Comparison of ENCODE assay signal across 9 mouse cellular contexts in the genomic region with DNA sequence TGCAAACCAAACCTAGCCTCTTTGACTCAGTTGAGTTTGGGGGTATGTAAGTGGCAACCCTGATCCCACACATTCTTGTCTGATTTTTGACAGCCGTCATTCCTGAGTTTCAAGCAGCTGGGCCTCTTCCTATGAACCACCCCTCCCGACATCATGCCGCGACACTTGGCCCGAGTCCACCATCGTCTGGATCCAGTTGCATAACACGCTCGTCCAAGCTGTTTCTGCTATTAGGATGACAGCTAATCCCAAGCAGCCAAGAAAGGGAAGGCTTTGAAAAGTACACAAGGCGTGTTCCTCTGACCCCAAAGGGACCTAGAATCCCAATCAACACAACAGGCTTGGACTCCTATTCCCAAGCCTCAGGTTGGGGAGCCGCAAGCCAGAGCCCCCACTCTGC. TPM values are rescaled to one million over a fixed set of nuclear protein-coding genes. Genes with fewer than 3 reads are reported as not detected.
DNase-seq lines count a peak whose midpoint lies in the region; ATAC-seq and TF ChIP-seq lines count a peak whose summit lies in the region.
"Had no signal": no experiment of that assay in that cellular context is flagged by ENCODE, and none has a peak within 500 bp of the region (broad histone marks: within the 10 kb centered on the region; RNA-seq: fewer than 3 reads in every experiment).

No protein-coding gene starts in this region.

- 79% methylated on average over 10 of the region's 10 CpGs for WGBS in spleen, adult 2 months
- WGBS in intestine, postnatal 0 days: 48% methylated on average over 10 of the region's 10 CpGs
- 39% methylated on average over 10 of the region's 10 CpGs for WGBS in stomach, embryonic 15.5 days
- WGBS in hindbrain, embryonic 10.5 days: 90% methylated on average over 10 of the region's 10 CpGs

- DNase-seq in adrenal gland, adult 2 months: peak; percentile 57
- DNase-seq in adrenal gland, adult 8-10 months: no peak
- DNase-seq in spleen, adult 2 months (ENCODE audit: low read depth in 1 of 2, low spot score in 2 of 2): no peak
- no peak for DNase-seq in spleen, postnatal 14 days (ENCODE audit: low spot score in 2 of 2)
- DNase-seq in hindbrain, embryonic 10.5 days (ENCODE audit: low spot score): no peak
- no peak for DNase-seq in cerebellum, adult 18-20 months

- no peak for ATAC-seq in intestine, postnatal 0 days
- no peak for ATAC-seq in stomach, embryonic 15.5 days (ENCODE audit: insufficient read depth, low FRiP score, low read depth)

- no peaks in the 10 kb centered on the region for H3K9me3 ChIP-seq in intestine, postnatal 0 days (ENCODE audit: control insufficient read depth)
- no peaks in the 10 kb centered on the region for H3K9me3 ChIP-seq in stomach, embryonic 15.5 days
- H3K9me3 ChIP-seq in hindbrain, embryonic 10.5 days: no peaks in the 10 kb centered on the region

- no peak for TF ChIP-seq CTCF in spleen, adult 2 months (IDR thresholded peaks at IDR 0.05; ENCODE audit: extremely low read depth, insufficient read depth, insufficient read length, insufficient replicate concordance)
- TF ChIP-seq CTCF in intestine, postnatal 0 days (IDR thresholded peaks at IDR 0.05; ENCODE audit: low read depth): no peak

- H3K9ac ChIP-seq in intestine, postnatal 0 days (ENCODE audit: low read depth, low read length): no peak overlapping the region
- H3K9ac ChIP-seq in stomach, embryonic 15.5 days: no peak overlapping the region

- no peak overlapping the region for H3K4me2 ChIP-seq in intestine, postnatal 0 days (replicated peaks; ENCODE audit: low read depth)
- no peak overlapping the region for H3K4me2 ChIP-seq in stomach, embryonic 15.5 days

- no peak for TF ChIP-seq POLR2A in spleen, adult 2 months (IDR thresholded peaks at IDR 0.05; ENCODE audit: low read depth, low read length)

- no peaks in the 10 kb centered on the region for H3K4me1 ChIP-seq in spleen, adult 2 months (ENCODE audit: control insufficient read depth, insufficient read depth, insufficient read length)
- H3K4me1 ChIP-seq in intestine, postnatal 0 days (replicated peaks; ENCODE audit: control insufficient read depth, insufficient read depth, low read length): peaks cover 5% of the 10 kb centered on the region; the same call in 1 of the 2 replicates
- H3K4me1 ChIP-seq in stomach, embryonic 15.5 days: peaks cover 31% of the 10 kb centered on the region
- peaks cover 20% of the 10 kb centered on the region for H3K4me1 ChIP-seq in hindbrain, embryonic 10.5 days (replicated peaks)

- no peak overlapping the region for H3K4me3 ChIP-seq in spleen, adult 2 months (ENCODE audit: extremely low read depth, insufficient read depth, insufficient read length)
- H3K4me3 ChIP-seq in intestine, postnatal 0 days (ENCODE audit: low read depth, low read length): no peak overlapping the region
- H3K4me3 ChIP-seq in stomach, embryonic 15.5 days (replicated peaks): no peak overlapping the region
- H3K4me3 ChIP-seq in hindbrain, embryonic 10.5 days: no peak overlapping the region

- H3K27me3 ChIP-seq in spleen, adult 2 months (ENCODE audit: control insufficient read depth, insufficient read depth, low read length): no peaks in the 10 kb centered on the region
- no peaks in the 10 kb centered on the region for H3K27me3 ChIP-seq in intestine, postnatal 0 days (replicated peaks; ENCODE audit: control insufficient read depth, insufficient read depth, low read length)
- no peaks in the 10 kb centered on the region for H3K27me3 ChIP-seq in stomach, embryonic 15.5 days (replicated peaks)
- H3K27me3 ChIP-seq in hindbrain, embryonic 10.5 days (ENCODE audit: insufficient read depth, poor library complexity, severe bottlenecking): no peaks in the 10 kb centered on the region

- 0 out of 2 replicates have a peak overlapping the region, but pooled peaks have one; percentile 1 for H3K27ac ChIP-seq in spleen, adult 2 months (ENCODE audit: insufficient read depth, low read length)
- H3K27ac ChIP-seq in intestine, postnatal 0 days (ENCODE audit: low read depth, low read length): peak overlapping the region; percentile 64; the same call in 1 of the 2 replicates
- H3K27ac ChIP-seq in stomach, embryonic 15.5 days: peak overlapping the region; percentile 78
- H3K27ac ChIP-seq in hindbrain, embryonic 10.5 days: no peak overlapping the region; the same call in 1 of the 2 replicates

- H3K36me3 ChIP-seq in spleen, adult 2 months (ENCODE audit: control insufficient read depth, insufficient read depth, low read length): no peaks in the 10 kb centered on the region
- peaks cover 4% of the 10 kb centered on the region; the same call in 1 of the 2 replicates for H3K36me3 ChIP-seq in intestine, postnatal 0 days (ENCODE audit: control insufficient read depth, insufficient read depth)
- H3K36me3 ChIP-seq in stomach, embryonic 15.5 days: peaks cover 16% of the 10 kb centered on the region
- peaks cover 27% of the 10 kb centered on the region for H3K36me3 ChIP-seq in hindbrain, embryonic 10.5 days

RNA-seq across cellular contexts. Expression of a gene that starts 14.4 kb away (rescaled TPM):
- 1 to 10 TPM; 2.4 to 2.5 TPM for total RNA-seq in adrenal gland, adult 2 months (2021)
- 4.4 and 5.6 TPM in 2 replicates for polyA plus RNA-seq in adrenal gland, adult 2 months (2012; rRNA removed)
- total RNA-seq in adrenal gland, adult 8-10 months (2022): 1 to 10 TPM; 2.9 to 7.5 (median 5.2) TPM
- polyA plus RNA-seq in spleen, adult 2 months (2012; rRNA removed): 0.98 and 1.6 TPM in 2 replicates
- 7.8 and 8.1 TPM in 2 replicates for polyA plus RNA-seq in intestine, postnatal 0 days (2015; fragmentation: Nextera tagmentation; extraction: Ambion mirVana)
- 50.8 and 56.0 TPM in 2 replicates for polyA plus RNA-seq in stomach, embryonic 15.5 days (2015; fragmentation: Nextera tagmentation; extraction: Ambion mirVana)
- polyA plus RNA-seq in hindbrain, embryonic 10.5 days (2016; fragmentation: Nextera tagmentation; extraction: Ambion mirVana): 10.7 and 22.8 TPM in 2 replicates

RNA-seq across cellular contexts. Expression of a gene that starts 34.8 kb away (rescaled TPM):
- total RNA-seq in adrenal gland, adult 2 months (2021): under 1 TPM; 0.21 to 0.86 TPM
- 0.07 and 0.17 TPM in 2 replicates for polyA plus RNA-seq in adrenal gland, adult 2 months (2012; rRNA removed)
- total RNA-seq in adrenal gland, adult 8-10 months (2022): 1 to 10 TPM in 1 of 4 experiments, under 1 TPM in 2, not detected in 1; 0.52 to 1.0 (median 0.55) TPM
- polyA plus RNA-seq in spleen, adult 2 months (2012; rRNA removed): not detected in 2 replicates
- polyA plus RNA-seq in intestine, postnatal 0 days (2015; fragmentation: Nextera tagmentation; extraction: Ambion mirVana): 0.08 TPM in 1 of 2 replicates, not detected in the other
- 0.67 and 0.68 TPM in 2 replicates for polyA plus RNA-seq in stomach, embryonic 15.5 days (2015; fragmentation: Nextera tagmentation; extraction: Ambion mirVana)
- polyA plus RNA-seq in hindbrain, embryonic 10.5 days (2016; fragmentation: Nextera tagmentation; extraction: Ambion mirVana): 7.0 and 7.7 TPM in 2 replicates
- total RNA-seq: hematopoietic stem cell, adult 5-6 weeks had no signal

RNA-seq across cellular contexts. Expression of a gene that starts 38.3 kb away (rescaled TPM):
- total RNA-seq in adrenal gland, adult 2 months (2021): 1 to 10 TPM in 1 of 2 experiments, under 1 TPM in 1; 0.83 to 4.7 TPM
- polyA plus RNA-seq in adrenal gland, adult 2 months (2012; rRNA removed): 8.5 and 13.4 TPM in 2 replicates
- 1 to 10 TPM; 1.4 to 4.8 (median 3.4) TPM for total RNA-seq in adrenal gland, adult 8-10 months (2022)
- polyA plus RNA-seq in spleen, adult 2 months (2012; rRNA removed): 0.23 and 0.55 TPM in 2 replicates
- 8.1 and 8.6 TPM in 2 replicates for polyA plus RNA-seq in intestine, postnatal 0 days (2015; fragmentation: Nextera tagmentation; extraction: Ambion mirVana)
- polyA plus RNA-seq in stomach, embryonic 15.5 days (2015; fragmentation: Nextera tagmentation; extraction: Ambion mirVana): 4.7 and 4.8 TPM in 2 replicates
- not detected in 2 replicates for polyA plus RNA-seq in hindbrain, embryonic 10.5 days (2016; fragmentation: Nextera tagmentation; extraction: Ambion mirVana)
- total RNA-seq: hematopoietic stem cell, adult 5-6 weeks had no signal

RNA-seq across cellular contexts. Expression of a gene that starts 44.1 kb away (rescaled TPM):
- 10 to 100 TPM; 68.0 to 86.1 TPM for total RNA-seq in adrenal gland, adult 2 months (2021)
- 31.6 and 37.9 TPM in 2 replicates for polyA plus RNA-seq in adrenal gland, adult 2 months (2012; rRNA removed)
- 10 to 100 TPM; 81.9 to 90.7 (median 84.3) TPM for total RNA-seq in adrenal gland, adult 8-10 months (2022)
- 48.6 and 48.7 TPM in 2 replicates for polyA plus RNA-seq in spleen, adult 2 months (2012; rRNA removed)
- 37.3 and 40.7 TPM in 2 replicates for polyA plus RNA-seq in intestine, postnatal 0 days (2015; fragmentation: Nextera tagmentation; extraction: Ambion mirVana)
- polyA plus RNA-seq in stomach, embryonic 15.5 days (2015; fragmentation: Nextera tagmentation; extraction: Ambion mirVana): 144 and 159 TPM in 2 replicates
- polyA plus RNA-seq in hindbrain, embryonic 10.5 days (2016; fragmentation: Nextera tagmentation; extraction: Ambion mirVana): 148 and 215 TPM in 2 replicates
